ENCODE assay signal across 8 mouse cellular contexts in genomic region chr13:98298833-98299758, GRCm38 (mm10). TPM values are rescaled to one million over a fixed set of nuclear protein-coding genes. Genes with fewer than 3 reads are reported as not detected.
DNase-seq lines count a peak whose midpoint lies in the region; ATAC-seq and TF ChIP-seq lines count a peak whose summit lies in the region.

No protein-coding gene starts in this region.

- H3K27me3 ChIP-seq in Patski: no peaks in the 10 kb centered on the region
- H3K27me3 ChIP-seq in hindbrain, embryonic 14.5 days (ENCODE audit: control insufficient read depth, insufficient read depth, low read length): no peaks in the 10 kb centered on the region

- H3K27ac ChIP-seq in hindbrain, embryonic 14.5 days: no peak overlapping the region

- CTCF ChIA-PET in Patski (lab: Charles Lee): interaction anchor here (0.7 to 2.0 kb wide), 12 partner anchors 8 to 268 kb away, joined by 3 to 7 read pairs (median 4); partner anchors contain the start of gene Gm21976

- POLR2A ChIA-PET in Patski (lab: Charles Lee): no interaction called here

- no peak overlapping the region for H3K4me3 ChIP-seq in hindbrain, embryonic 14.5 days (replicated peaks; ENCODE audit: low read length)

- H3K9ac ChIP-seq in hindbrain, embryonic 14.5 days: no peak overlapping the region

- no peaks in the 10 kb centered on the region for H3K36me3 ChIP-seq in hindbrain, embryonic 14.5 days (replicated peaks; ENCODE audit: control insufficient read depth, insufficient read depth)

- peak; percentile 74 for TF ChIP-seq CTCF in Patski (IDR thresholded peaks at IDR 0.05)

- in situ Hi-C loops in Patski (cut with MboI; ENCODE audit: low pct_unique_long_range_greater_than_20kb): no loop called here

- no peaks in the 10 kb centered on the region for H3K9me3 ChIP-seq in hindbrain, embryonic 14.5 days (ENCODE audit: control insufficient read depth, low read length)

- peak; percentile 54 for ATAC-seq in Patski
- peak; percentile 83 for ATAC-seq in hindbrain, embryonic 14.5 days (ENCODE audit: low FRiP score)

- no peaks in the 10 kb centered on the region for H3K4me1 ChIP-seq in hindbrain, embryonic 14.5 days (replicated peaks; ENCODE audit: control insufficient read depth, insufficient read depth, low read length)

- WGBS in hindbrain, embryonic 14.5 days: 51% methylated on average over 21 of the region's 21 CpGs

- peak overlapping the region; percentile 39 for H3K4me2 ChIP-seq in hindbrain, embryonic 14.5 days (replicated peaks)

- DNase-seq in Patski (ENCODE audit: low read depth, low spot score): peak; percentile 25
- DNase-seq in cerebellum, adult 9-11 months: peak; percentile 56
- peak; percentile 37 to 67 for DNase-seq in frontal cortex, postnatal 10 days (ENCODE audit: low spot score in 2 of 2)
- DNase-seq in hindbrain, embryonic 14.5 days (ENCODE audit: low spot score): peak; percentile 91
- DNase-seq in layer of hippocampus, postnatal 25 days (ENCODE audit: extremely low spot score in 1 of 2, low spot score in 1 of 2): peak; percentile 64 to 87
- peak; percentile 75 to 83 for DNase-seq in lung, postnatal 4 days
- peak; percentile 65 for DNase-seq in right cerebral cortex, adult 18-20 months
- DNase-seq in urinary bladder, postnatal 25 days (ENCODE audit: low spot score): peak; percentile 70

RNA-seq across cellular contexts. Expression of gene Btf3, which starts 17.7 kb away (rescaled TPM):
- 751 TPM for polyA plus RNA-seq in Patski (2021)
- 498 and 539 TPM in 2 replicates for polyA plus RNA-seq in hindbrain, embryonic 14.5 days (2014; fragmentation: Nextera tagmentation; extraction: Ambion mirVana)
- total RNA-seq in layer of hippocampus, postnatal 25 days (2021): 100 to 1,000 TPM; 196 to 221 TPM

RNA-seq across cellular contexts. Expression of gene Gm21976, which starts 19.4 kb away (rescaled TPM):
- not detected for polyA plus RNA-seq in Patski (2021)
- polyA plus RNA-seq in hindbrain, embryonic 14.5 days (2014; fragmentation: Nextera tagmentation; extraction: Ambion mirVana): not detected in 2 replicates
- total RNA-seq in layer of hippocampus, postnatal 25 days (2021): not detected

RNA-seq across cellular contexts. Expression of gene Ankra2, which starts 36.2 kb away (rescaled TPM):
- 25.6 TPM for polyA plus RNA-seq in Patski (2021)
- 93.4 and 94.2 TPM in 2 replicates for polyA plus RNA-seq in hindbrain, embryonic 14.5 days (2014; fragmentation: Nextera tagmentation; extraction: Ambion mirVana)
- total RNA-seq in layer of hippocampus, postnatal 25 days (2021): 10 to 100 TPM; 49.8 to 51.0 TPM

RNA-seq across cellular contexts. Expression of gene Utp15, which starts 36.3 kb away (rescaled TPM):
- 14.7 TPM for polyA plus RNA-seq in Patski (2021)
- polyA plus RNA-seq in hindbrain, embryonic 14.5 days (2014; fragmentation: Nextera tagmentation; extraction: Ambion mirVana): 26.9 and 30.3 TPM in 2 replicates
- 10 to 100 TPM; 17.2 to 23.0 TPM for total RNA-seq in layer of hippocampus, postnatal 25 days (2021)

RNA-seq across cellular contexts. Expression of gene Foxd1, which starts 54.9 kb away (rescaled TPM):
- 15.1 TPM for polyA plus RNA-seq in Patski (2021)
- 0.89 and 1.1 TPM in 2 replicates for polyA plus RNA-seq in hindbrain, embryonic 14.5 days (2014; fragmentation: Nextera tagmentation; extraction: Ambion mirVana)
- 1 to 10 TPM in 1 of 2 experiments, under 1 TPM in 1; 0.71 to 1.0 TPM for total RNA-seq in layer of hippocampus, postnatal 25 days (2021)

Comparison
In these comparisons a context has a peak if more than half of its experiments do, and no peak if none do; other contexts are left out.
1. DNase-seq: peak in every context shown above with its lines; median percentile 91 in hindbrain, embryonic 14.5 days; 79 in lung, postnatal 4 days; 76 in layer of hippocampus, postnatal 25 days; 70 in urinary bladder, postnatal 25 days; 65 in right cerebral cortex, adult 18-20 months; 56 in cerebellum, adult 9-11 months; 52 in frontal cortex, postnatal 10 days; 25 in Patski.